Mouse (Mus musculus): ENCODE measurements at regions not wholly inside any gene's neighbourhood (a gene's known extent, or its start where the extent isn't known, plus 50 kb on each side); places are given as distances from the start of the nearest gene placed in this dataset.
A peak's percentile ranks its signal among the peaks of the same experiment; 100 is the strongest.

DNA sequence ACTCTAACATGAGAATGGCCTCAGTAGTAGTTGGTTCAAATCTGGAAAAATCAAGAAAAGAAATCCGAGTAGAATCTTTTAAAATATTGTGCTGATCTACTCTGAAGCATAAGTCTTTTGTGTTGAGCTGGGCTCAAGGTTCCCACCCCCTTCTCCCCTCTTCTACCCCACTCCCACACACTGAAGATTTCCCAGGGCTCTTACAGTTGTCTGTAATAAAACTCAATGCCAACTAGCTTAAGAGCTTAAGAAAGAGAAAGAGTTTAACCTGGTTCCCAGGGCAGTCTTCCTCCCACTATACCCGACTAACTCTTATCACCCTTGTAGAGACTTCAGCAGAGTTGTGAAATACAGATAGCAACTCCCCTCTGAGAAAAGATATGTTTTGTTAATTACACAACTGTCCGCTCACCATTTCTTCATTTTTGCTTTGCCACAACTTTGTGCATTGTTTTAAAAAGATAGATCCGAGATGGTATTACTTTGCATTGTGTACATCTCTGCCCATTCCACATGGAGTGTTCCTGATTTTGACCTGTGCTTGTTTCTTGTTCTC lies 94.0 kb upstream of the Cpeb2 start:
- DNase-seq = no peak

DNA sequence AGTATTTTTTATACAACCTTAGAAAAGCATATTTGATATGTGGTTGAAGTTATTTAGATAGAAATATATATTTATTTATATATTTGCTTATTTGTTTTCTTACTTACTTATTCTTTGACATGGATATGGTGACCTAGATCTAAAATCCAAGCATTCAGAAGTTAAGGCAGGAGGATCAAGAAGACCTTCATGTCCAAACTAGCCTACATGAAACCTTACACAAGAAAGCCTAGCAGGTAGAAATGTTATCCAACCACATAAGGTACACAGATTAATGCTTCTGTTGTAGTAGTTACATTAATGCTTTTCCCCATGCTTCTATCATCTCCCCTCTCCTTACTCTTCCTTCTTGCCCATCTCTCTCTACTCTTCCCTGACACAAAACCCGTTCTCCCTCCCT lies 93.2 kb upstream of the Cpeb2 start:
- DNase-seq = no peak

DNA sequence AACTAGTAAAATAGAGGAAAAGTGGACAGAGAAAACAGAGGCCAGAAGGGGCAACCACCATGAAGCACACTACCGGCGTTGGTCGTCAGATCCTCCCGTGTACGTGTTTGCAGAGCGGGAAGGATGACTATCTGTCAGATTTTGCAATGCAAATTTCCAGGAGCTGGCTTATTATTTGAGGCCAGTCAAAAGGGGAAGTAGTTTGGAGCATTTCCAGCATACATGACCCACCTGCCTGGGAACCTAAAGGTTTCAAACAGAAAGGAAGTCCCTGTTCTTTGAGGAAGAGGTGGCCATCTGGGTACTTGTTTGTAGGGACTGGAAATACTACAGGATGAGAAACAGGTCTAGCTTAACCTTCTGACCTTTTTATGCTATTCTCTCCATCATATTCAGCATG lies 87.0 kb upstream of the Cpeb2 start:
- no peak for DNase-seq

DNA sequence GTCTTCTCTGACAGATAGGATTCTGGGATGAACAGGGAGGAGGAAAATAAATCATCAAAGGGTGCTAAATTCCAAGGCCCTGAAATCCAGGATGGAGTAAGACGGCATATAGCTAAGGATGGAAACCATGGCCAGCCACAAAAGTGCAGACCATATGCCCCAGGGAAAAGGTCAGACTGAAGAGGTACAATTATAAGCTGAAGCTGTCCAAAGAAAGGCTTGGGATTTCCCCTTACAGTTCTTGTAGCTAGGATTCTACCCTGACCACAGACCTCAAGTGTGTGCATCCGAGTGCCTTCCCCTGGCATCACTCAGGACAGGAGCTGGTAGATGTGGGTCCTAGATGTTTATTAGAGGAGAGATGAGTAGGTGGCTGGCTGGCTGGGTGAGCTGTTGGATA lies 86.0 kb upstream of the Cpeb2 start:
- DNase-seq = no peak

DNA sequence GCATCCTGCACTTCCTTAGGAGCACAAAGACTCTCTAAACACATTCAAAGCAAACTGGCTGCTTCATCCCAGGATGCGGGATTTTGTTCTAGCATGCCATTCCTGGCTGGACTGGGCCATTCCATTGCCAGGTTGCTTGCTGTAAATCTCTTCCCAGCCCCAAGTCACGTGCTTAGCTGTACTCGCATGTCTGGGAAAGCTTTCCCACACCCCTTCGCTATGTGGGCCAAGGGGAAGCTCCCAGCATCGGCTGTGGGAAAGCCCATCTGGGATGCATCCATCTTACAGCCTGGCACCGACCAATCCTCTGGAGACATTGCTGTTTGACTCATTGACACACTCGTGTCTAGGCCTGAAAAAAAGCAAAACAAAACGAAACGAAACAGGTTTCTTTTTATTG lies 84.5 kb upstream of the Cpeb2 start:
- no peak for DNase-seq

DNA sequence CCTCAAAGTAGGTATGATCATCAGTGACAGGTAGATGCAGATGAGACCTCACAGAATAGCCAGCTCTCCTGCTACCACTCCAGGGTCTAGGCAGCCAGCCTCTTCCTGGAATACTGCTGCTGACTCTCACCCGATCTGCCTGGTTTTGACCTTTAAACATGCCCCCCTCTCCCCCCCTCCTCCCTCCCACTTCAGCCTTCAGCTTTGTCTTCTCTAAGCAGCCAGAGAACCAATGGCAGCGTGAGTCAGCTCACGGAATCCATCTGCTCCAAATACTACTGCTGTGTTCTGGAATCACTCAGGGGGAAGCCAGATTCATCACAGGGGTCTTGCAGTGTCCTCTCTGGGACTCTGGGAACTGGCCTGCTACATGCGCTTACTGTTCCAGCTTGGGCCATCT lies 83.4 kb upstream of the Cpeb2 start:
- DNase-seq = peak; percentile 58

DNA sequence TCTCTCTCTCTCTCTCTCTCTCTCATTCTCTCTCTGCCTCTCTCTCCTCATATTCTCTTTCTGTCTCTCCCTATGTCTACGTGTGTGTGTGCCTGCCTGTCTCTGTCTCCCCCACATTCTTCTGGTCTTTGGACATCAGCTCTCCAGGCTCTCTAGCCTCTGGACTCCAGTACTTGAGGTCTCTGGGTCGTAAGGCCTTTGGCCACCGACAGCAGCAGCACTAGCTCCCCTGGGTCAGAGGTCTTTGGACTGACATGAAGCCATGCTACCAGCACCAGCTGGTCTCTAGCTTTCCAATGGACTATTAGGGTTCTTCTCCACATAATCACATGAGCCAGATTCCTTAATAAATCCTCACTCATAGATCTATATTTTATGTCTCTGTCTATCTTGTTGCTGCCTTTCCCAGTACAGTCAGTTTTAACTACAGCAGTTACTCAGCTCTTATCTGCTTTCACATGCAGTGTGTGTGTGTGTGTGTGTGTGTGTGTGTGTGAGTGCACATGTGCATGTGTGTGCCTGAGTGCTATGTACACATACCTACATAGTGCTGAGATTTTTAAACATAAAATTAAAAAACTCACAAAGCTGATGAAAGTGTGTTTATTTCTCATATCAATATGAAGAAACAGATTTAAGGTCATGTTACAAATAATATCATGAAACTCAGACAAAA lies 81.7 kb upstream of the Cpeb2 start:
- no peak for DNase-seq

DNA sequence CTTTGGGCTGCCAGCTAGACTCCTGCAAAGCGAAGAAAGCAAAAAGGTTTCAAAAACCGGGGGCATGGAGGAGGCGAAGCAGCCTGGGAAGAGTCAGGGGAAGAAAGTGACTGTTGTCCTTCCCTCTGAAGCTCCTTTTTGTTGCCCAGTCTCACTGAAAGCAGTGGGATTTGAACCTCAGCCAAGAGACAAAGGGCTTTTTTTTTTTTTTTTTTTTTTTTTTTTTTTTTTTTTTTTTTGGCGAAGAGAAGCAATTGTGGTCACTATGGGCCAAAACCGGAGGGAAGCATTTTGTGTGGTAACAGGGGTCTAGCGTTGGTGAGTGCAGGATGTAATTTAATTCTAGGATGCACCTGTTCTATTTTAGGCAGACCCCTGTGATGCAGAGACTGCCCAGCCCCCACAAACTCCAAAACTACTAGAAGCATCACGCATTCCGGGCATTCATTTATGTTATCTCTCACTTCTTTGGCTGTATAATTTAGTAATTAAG lies 80.8 kb upstream of the Cpeb2 start:
- DNase-seq = no peak

DNA sequence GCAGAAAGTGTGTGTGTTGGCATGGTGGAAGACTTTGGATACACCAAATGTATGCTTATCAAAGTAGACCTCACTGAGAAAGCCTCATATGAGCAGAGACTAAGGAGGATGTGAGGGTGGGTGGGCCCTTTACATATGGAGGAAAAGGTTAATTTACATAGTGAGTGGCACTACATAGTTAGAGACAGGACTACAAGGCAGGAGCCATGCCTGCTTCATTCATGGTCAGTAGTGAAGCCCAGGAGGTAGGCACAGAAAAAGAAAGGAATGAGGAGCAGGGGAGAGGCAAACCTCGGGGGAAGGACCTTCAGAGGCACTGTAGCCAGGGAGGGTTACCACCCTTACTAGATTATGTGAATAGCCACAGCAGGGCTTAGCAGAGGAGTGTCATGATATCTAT lies 80.1 kb upstream of the Cpeb2 start:
- no peak for DNase-seq

DNA sequence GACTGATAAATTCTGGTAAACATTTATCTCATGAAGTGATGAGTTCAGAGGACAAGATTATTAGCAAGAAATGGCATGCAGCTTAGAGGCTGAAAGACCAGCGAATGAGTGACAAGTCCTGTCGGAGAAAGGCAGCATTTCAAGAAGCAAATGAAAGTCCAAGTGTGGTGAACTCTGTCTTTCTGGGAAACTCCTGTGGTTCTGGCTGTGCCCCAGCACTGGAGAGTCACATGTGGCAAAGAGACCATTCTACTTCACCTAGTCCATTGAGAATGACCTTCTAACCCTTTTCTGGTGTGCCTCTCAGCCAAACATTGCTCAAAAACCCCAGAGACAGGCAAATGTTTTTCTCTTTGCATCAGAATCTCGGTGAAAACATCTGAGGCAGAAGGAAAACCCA lies 76.2 kb upstream of the Cpeb2 start:
- DNase-seq = peak; percentile 20

DNA sequence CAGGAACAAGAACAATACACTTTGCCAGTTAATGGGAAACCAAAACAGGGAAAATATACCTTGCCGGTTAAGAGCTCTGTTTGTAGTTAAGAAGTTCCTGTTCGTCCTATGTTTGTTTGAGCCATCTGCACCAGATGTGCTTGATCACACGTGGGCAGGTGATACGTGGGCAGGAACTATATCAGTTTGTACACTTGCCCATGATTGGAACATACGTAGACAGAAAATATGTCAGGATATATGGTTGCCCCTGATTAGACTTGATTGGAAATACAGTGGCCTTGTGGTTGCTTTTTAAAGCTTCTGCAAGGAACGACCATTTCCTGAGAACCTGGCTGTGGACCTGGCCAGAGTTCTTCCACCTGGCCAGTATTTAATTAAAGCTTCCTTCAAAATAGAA lies 72.8 kb upstream of the Cpeb2 start:
- no peak for DNase-seq

DNA sequence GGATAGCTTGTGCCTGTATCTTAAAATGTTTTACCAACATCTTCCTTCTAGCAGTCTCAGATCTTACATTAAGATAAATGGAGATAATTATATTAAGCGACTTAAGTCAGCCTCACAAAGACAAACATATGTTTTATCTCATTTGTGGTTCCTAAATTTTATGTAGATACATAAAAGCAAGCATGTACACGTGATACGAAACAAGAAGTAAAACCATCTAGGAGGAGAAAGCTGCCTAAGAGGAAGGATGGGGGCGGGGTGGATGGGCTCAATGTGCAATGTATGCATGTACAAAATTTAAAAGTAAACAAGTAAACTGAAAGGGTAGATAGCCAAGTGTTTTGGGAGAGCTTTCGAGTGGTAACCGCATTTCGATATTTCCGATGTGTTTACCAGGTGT lies 51.5 kb upstream of the Cpeb2 start:
- no peak for DNase-seq
